Mouse (Mus musculus) kidney, adult 10 weeks (tissue): ENCODE measurements around the gene Vmn1r114. TPM values are rescaled to one million over a fixed set of nuclear protein-coding genes. Genes with fewer than 3 reads are reported as not detected.

ENCODE experiments used
- polyA plus RNA-seq: library from polyadenylated mRNA; stranded (reverse); fragments of 350-450 nt; fragmentation: Illumina TruSeq; extraction: RNeasy Lipid Tissue Mini Kit (QIAGEN cat#74804); gene quantifications from one replicate; pipeline ENCODE4 v1.2.3, GENCODE M21; 2014; ENCODE audit warnings: low read depth, low replicate concordance

Vmn1r114 gene
- not detected for polyA plus RNA-seq

GRCm38 (mm10) chr7:20812086-20812485 lies at the start of gene Vmn1r114:
Vmn1r114 (minus strand) TSS chr7:20812186.

DNA sequence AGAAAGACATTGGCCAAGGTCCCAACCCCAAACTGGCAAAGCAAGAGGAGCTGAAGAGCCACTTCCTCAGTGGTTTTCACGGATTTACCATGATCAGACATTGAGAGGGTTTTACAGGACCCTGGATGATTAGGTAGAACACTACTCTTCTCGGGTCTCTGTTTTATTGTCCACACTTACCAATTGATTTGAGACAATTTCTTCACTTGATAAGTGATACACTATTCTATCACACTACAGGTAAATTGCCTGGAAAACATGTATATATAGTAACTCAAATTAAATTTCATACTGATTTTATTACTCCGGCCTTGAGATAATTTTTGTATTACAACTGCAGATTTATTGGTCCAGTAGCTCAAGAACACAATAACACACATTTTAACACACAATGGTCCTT lies 32.9 kb upstream of the Vmn1r114 start, which contains the start of gene Vmn1r115:
Gene Vmn1r115, minus strand, starts transcription at position 101 of the 400 bp plus-strand sequence.

DNA sequence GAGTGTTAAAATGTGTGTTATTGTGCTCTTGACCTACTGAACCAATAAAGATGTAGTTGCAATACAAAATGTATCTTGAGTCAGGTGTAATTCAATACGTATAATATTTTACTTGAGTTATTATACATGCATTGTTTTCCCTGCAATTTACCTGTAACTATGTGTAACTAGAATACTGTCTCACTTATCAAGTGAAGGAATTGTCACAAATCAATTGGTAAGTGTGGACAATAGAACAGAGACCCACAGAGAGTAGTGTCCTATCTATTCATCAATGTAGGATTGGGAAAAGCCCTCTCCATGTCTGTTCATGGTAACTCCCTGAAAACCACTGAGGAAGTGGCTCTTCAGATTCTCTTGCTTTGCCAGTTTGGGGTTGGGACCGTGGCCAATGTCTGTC lies 25.0 kb downstream of the Vmn1r114 start, which contains the start of gene Vmn1r113:
Gene Vmn1r113, plus strand, starts transcription at position 301 of the 400 bp plus-strand sequence.

GRCm38 (mm10) chr7:20770885-20771284 lies 41.1 kb downstream of the Vmn1r114 start, which contains the start of gene Vmn1r112:
Vmn1r112 (plus strand) TSS chr7:20771185.

Other genes starting within 250 kb of the Vmn1r114 start
- not detected for gene Gm4141, start 235.9 kb downstream of the Vmn1r114 start, polyA plus RNA-seq
- gene Gm4513, start 213.2 kb downstream of the Vmn1r114 start, polyA plus RNA-seq = not detected
- gene Vmn1r107, start 143.3 kb downstream of the Vmn1r114 start, polyA plus RNA-seq = not detected
- not detected for gene Vmn1r111, start 109.0 kb downstream of the Vmn1r114 start, polyA plus RNA-seq
- gene Gm10668, start 81.6 kb downstream of the Vmn1r114 start, polyA plus RNA-seq = not detected
- not detected for gene Vmn1r112, start 41.0 kb downstream of the Vmn1r114 start, polyA plus RNA-seq
- not detected for gene Vmn1r113, start 24.9 kb downstream of the Vmn1r114 start, polyA plus RNA-seq
- not detected for gene Vmn1r115, start 32.8 kb upstream of the Vmn1r114 start, polyA plus RNA-seq
- not detected for gene Vmn1r116, start 60.1 kb upstream of the Vmn1r114 start, polyA plus RNA-seq
- not detected for gene Vmn1r117, start 71.9 kb upstream of the Vmn1r114 start, polyA plus RNA-seq
- gene Vmn1r118, start 100.2 kb upstream of the Vmn1r114 start, polyA plus RNA-seq = not detected
- not detected for gene Vmn1r119, start 200.3 kb upstream of the Vmn1r114 start, polyA plus RNA-seq
- not detected for gene Vmn1r120, start 241.6 kb upstream of the Vmn1r114 start, polyA plus RNA-seq